Mouse (Mus musculus) E14TG2a.4 (cell line): Measurements from ENCODE around the gene Gpr107.

Experiments used
- CTCF ChIP-seq: conservative IDR thresholded peaks from 2 replicates; pipeline ENCODE4 v1.5.1; 2014; ENCODE audit warnings: low read length
- NANOG ChIP-seq: IDR thresholded peaks from 2 replicates; pipeline ENCODE4 v1.6.1; 2014; ENCODE audit warnings: borderline replicate concordance, low read length, mixed read lengths
- POU5F1 ChIP-seq: IDR thresholded peaks from 2 replicates; pipeline ENCODE4 v1.6.1; 2014; ENCODE audit warnings: low read length, borderline replicate concordance

DNA sequence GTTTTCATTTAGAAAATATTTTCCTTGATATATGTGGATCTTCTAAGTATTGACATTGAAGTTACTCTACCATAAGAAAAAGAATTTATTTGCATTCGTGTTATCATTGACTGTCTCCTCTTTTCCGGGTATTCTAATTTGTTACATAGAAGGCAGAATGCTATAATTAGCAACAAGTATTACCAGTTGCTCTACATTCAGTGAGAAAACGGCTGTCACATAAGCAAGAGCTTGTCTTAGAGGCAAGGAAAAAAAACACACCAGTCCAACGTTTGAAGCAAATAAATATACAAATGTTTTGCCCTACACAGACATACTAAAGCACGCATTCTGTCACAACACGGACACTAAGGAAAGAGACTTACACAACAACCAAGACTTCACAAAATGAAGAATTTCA is 40.4 kb upstream of the Gpr107 start:
- TF ChIP-seq CTCF (no peak), POU5F1 (no peak), NANOG (no peak)
